Mouse (Mus musculus): ENCODE data around the gene Zmat5. TPM values are rescaled to one million over a fixed set of nuclear protein-coding genes. Genes with fewer than 3 reads are reported as not detected.

Gene Zmat5
- polyA plus RNA-seq (2011; ENCODE audit: insufficient read depth, insufficient read length, low replicate concordance, missing spikeins) = 9.6 and 11.7 TPM in 2 replicates

DNA sequence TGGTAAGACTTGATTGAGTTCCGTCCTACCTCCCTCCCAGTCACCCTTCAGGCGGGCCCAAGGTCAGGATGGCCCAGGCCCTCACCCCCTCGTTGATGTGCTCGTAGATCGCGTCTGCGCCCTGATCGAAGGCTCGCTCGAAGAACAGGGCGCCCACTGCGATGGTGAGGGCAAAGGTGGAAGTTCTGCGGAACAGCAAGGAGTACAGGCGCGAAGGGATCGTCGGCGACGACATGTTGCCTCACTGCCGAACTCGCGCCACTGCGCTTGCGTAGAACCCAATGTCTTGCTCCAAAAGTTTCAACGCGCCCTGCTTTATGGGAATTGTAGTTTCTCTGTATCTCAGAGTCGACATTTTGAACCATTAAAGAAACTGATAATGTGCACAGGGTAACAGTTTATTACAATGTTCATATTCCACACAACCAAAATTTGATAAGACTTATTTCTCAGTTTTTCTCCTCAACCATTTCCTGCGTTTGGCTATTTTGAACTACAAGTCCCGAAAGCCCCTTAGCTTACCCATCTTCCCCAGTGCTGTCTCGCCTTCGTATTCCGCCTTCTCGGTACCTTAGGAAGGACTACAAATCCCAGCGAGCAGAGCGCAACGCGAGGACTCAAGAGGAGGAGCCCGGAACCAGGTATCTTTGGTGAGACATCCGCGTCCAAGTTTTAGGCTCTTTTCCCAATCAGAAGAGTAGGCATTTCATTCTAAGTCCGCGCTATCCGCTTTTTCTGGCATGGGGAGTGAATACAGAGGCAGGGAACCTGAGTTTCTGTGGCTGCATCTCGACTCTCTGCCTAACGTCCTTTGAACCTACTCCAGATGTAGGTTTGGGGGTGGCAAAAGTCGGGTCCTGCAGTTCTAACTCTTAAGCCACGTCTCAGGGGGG, at the start of gene Zmat5, which contains the start of gene Uqcr10:
TSS of gene Zmat5 (plus strand) at position 607 of the 893 bp plus-strand sequence.
TSS of gene Uqcr10 (minus strand) at position 271 of the 893 bp plus-strand sequence.
- peak within 1 kb of the TSS; percentile 74 for H3K27ac ChIP-seq (ENCODE audit: control insufficient read depth, insufficient read depth, low read depth, low read length, poor library complexity)
- peaks cover 2% of the 10 kb centered on the region; the same call in 1 of the 2 replicates for H3K4me1 ChIP-seq (ENCODE audit: control insufficient read depth, insufficient read depth, low read length)
- TF ChIP-seq POLR2A (IDR thresholded peaks at IDR 0.05; ENCODE audit: borderline replicate concordance, control insufficient read depth, low read depth, low read length) (peak; percentile 96), CTCF (IDR thresholded peaks at IDR 0.05; ENCODE audit: control insufficient read depth, insufficient read depth, low read length) (peak; percentile 42; the same call in 1 of the 2 replicates)
- peak within 1 kb of the TSS; percentile 90 for H3K4me3 ChIP-seq (replicated peaks; ENCODE audit: control insufficient read depth, low read depth, low read length)
- WGBS = under 1% methylated on average over 47 of the region's 47 CpGs

DNA sequence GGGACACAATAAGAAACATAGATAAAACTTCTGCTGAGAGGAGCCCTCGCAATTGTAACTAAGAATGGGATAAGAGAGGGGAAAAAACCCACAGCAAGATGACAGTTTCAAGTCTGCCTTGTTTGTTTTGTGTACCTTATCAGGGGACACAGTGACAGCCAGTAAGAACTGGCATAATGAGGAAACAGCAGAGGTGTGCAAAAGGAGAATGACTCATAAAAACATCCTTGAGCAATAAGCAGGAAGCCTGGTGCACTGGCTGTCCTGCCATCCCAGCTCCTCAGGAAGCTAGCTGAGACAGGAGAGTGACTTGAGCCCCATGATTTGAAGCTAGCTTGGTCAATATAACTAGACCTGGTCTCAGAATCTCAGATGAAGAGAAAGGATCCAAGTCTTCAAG, 44.7 kb upstream of the Zmat5 start:
- no peak for TF ChIP-seq POLR2A (IDR thresholded peaks at IDR 0.05; ENCODE audit: borderline replicate concordance, control insufficient read depth, low read depth, low read length)
- TF ChIP-seq CTCF (IDR thresholded peaks at IDR 0.05; ENCODE audit: control insufficient read depth, insufficient read depth, low read length) = no peak
- 39% methylated on average over 1 of the region's 1 CpGs for WGBS
- Histone ChIP-seq H3K4me1 (ENCODE audit: control insufficient read depth, insufficient read depth, low read length) (peaks cover 2% of the 10 kb centered on the region), H3K4me3 (replicated peaks; ENCODE audit: control insufficient read depth, low read depth, low read length) (no peak overlapping the region), H3K27ac (ENCODE audit: control insufficient read depth, insufficient read depth, low read depth, low read length, poor library complexity) (no peak overlapping the region; the same call in 1 of the 2 replicates)

DNA sequence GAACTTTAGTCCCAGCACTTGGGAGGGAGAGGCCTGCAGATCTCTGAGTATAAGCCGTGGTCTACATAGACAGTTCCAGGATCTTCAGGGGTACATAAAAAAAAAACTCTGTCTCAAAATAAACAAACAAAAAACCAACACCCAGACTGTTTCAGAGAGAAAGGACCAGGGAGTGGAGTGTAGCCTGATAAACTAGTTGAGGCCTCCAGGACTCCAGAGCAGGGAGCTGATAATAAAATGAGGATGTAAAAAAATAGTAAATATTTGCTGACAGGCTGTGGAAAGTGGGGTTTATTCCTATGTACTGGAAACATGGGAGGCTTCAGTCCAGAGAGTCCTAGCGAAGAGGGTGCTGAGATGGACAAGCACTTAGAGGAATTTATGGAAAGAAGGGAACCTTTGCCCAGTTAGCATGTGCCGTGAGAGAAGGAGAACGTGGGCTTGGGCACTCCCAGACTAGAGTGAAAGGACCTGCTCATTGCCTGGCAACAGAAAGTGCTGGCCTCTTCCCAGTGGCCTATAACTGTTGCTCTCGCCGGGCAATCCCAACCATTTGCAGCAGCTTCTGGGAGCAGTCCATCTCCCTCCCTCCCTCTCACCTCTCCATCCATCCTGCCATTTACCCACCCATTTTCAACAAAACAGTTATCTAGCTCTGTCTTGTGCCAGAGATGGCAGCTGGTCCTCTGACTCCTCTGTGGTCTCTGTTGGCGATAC, 44.0 kb upstream of the Zmat5 start:
- no peak overlapping the region; the same call in 1 of the 2 replicates for H3K27ac ChIP-seq (ENCODE audit: control insufficient read depth, insufficient read depth, low read depth, low read length, poor library complexity)
- H3K4me1 ChIP-seq (ENCODE audit: control insufficient read depth, insufficient read depth, low read length) = peaks cover 2% of the 10 kb centered on the region
- H3K4me3 ChIP-seq (replicated peaks; ENCODE audit: control insufficient read depth, low read depth, low read length) = no peak overlapping the region
- TF ChIP-seq POLR2A (IDR thresholded peaks at IDR 0.05; ENCODE audit: borderline replicate concordance, control insufficient read depth, low read depth, low read length) = no peak
- no peak for TF ChIP-seq CTCF (IDR thresholded peaks at IDR 0.05; ENCODE audit: control insufficient read depth, insufficient read depth, low read length)
- 84% methylated on average over 7 of the region's 7 CpGs for whole genome bisulfite sequencing

DNA sequence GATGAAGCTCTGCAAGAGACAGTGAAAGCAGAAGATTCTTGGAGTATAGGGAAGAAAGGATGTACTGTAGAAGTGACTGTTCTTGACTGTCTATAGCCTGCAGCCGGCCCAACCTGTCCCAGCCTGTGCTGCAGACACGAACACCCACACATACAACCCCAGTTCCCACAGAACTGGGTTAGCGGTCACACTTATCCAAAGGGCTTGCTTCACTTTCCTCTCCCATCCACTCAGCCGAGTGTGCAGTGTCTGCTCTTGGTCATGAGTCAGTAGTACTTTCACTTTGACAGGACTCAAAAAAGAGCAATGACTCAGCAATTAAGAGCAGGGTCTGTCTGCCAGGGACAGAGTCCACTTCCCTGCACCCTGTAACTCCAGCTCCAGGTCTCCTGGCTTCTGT, 43.2 kb upstream of the Zmat5 start:
- H3K4me3 ChIP-seq (replicated peaks; ENCODE audit: control insufficient read depth, low read depth, low read length) = no peak overlapping the region
- H3K27ac ChIP-seq (ENCODE audit: control insufficient read depth, insufficient read depth, low read depth, low read length, poor library complexity) = no peak overlapping the region
- 56% methylated on average over 4 of the region's 4 CpGs for WGBS
- peaks cover 2% of the 10 kb centered on the region for H3K4me1 ChIP-seq (ENCODE audit: control insufficient read depth, insufficient read depth, low read length)
- no peak for TF ChIP-seq POLR2A (IDR thresholded peaks at IDR 0.05; ENCODE audit: borderline replicate concordance, control insufficient read depth, low read depth, low read length)

DNA sequence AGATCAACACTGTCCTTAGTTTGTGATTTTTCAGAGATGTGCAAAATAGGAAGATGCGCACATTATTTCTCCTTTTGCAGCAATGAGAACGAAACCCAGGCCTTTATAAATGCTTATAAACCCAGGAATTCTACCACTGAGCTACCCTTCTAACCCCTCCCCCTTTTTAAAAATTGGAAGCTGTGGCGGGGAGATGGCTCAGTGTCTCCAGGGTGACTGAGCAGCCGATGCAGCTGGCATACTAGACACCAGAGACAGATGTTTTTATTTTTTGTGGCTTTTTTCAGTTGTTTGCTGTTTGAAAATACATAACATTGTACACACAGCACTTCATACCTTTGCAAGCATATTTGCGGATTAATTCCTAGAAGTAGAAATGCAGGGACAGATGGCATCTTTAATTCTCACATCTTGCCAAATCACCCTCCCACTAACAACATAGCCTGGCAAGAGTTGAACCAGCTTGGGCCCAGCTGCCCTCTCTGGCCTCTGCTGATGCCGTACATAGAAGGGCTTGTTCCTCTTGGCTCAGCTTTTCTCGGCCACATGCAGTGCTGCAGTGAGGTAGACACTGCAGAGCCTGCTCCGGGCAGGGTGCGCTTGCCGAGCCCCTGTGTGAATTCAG, 42.5 kb upstream of the Zmat5 start:
- 90% methylated on average over 10 of the region's 10 CpGs for WGBS
- peaks cover 2% of the 10 kb centered on the region for H3K4me1 ChIP-seq (ENCODE audit: control insufficient read depth, insufficient read depth, low read length)

DNA sequence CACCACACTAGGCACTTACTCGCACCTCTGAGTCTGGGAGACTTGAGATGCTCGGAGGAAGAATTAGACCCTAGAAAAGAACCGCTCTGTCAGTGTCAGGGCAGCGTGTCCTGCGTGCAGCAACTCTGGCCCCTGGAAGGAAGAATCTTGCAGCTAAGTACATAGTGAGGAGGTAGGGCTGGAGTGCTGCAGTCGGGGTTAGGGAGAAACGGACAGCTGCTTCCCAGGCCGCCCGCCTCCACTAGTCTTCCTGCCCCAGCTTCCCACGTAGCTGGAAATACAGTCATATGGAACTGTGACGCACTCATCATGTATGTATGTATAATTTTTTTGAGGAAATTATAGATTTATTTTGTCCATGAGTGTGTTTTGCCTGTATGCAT, 42.0 kb upstream of the Zmat5 start:
- H3K27ac ChIP-seq (ENCODE audit: control insufficient read depth, insufficient read depth, low read depth, low read length, poor library complexity) = no peak overlapping the region
- peaks cover 2% of the 10 kb centered on the region for H3K4me1 ChIP-seq (ENCODE audit: control insufficient read depth, insufficient read depth, low read length)
- WGBS = 93% methylated on average over 11 of the region's 11 CpGs

More for the DNA sequence above, 42.5 kb upstream of the Zmat5 start:
- TF ChIP-seq POLR2A (IDR thresholded peaks at IDR 0.05; ENCODE audit: borderline replicate concordance, control insufficient read depth, low read depth, low read length) = no peak
- TF ChIP-seq CTCF (IDR thresholded peaks at IDR 0.05; ENCODE audit: control insufficient read depth, insufficient read depth, low read length) = no peak
- no peak overlapping the region for H3K4me3 ChIP-seq (replicated peaks; ENCODE audit: control insufficient read depth, low read depth, low read length)
- H3K27ac ChIP-seq (ENCODE audit: control insufficient read depth, insufficient read depth, low read depth, low read length, poor library complexity) = no peak overlapping the region

DNA sequence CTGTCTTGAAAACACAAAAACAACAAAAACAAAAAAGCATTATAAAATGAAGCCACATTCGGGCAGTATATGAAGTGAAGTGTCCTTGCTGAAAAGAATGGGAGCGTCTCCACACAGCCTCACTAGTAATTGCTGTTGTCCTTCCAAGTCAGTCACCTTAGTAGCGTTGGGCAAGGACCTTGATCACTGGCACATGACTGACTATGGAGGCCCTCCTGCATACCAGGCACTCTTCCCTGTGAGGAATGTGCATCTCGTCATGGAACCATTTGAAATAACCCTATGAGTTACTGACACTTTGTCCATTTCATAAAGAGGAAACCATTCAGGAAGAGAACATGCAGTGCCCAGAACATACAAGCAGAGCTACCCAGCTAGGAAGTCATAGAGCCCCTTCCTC, 32.7 kb upstream of the Zmat5 start:
- 75% methylated on average over 4 of the region's 4 CpGs for WGBS
- Histone ChIP-seq H3K4me1 (ENCODE audit: control insufficient read depth, insufficient read depth, low read length) (peaks cover 3% of the 10 kb centered on the region), H3K4me3 (replicated peaks; ENCODE audit: control insufficient read depth, low read depth, low read length) (no peak overlapping the region), H3K27ac (ENCODE audit: control insufficient read depth, insufficient read depth, low read depth, low read length, poor library complexity) (no peak overlapping the region)
- TF ChIP-seq CTCF (IDR thresholded peaks at IDR 0.05; ENCODE audit: control insufficient read depth, insufficient read depth, low read length) (no peak), POLR2A (IDR thresholded peaks at IDR 0.05; ENCODE audit: borderline replicate concordance, control insufficient read depth, low read depth, low read length) (no peak)

More for the DNA sequence above, 42.0 kb upstream of the Zmat5 start:
- no peak for TF ChIP-seq CTCF (IDR thresholded peaks at IDR 0.05; ENCODE audit: control insufficient read depth, insufficient read depth, low read length)
- TF ChIP-seq POLR2A (IDR thresholded peaks at IDR 0.05; ENCODE audit: borderline replicate concordance, control insufficient read depth, low read depth, low read length) = no peak
- no peak overlapping the region for H3K4me3 ChIP-seq (replicated peaks; ENCODE audit: control insufficient read depth, low read depth, low read length)

DNA sequence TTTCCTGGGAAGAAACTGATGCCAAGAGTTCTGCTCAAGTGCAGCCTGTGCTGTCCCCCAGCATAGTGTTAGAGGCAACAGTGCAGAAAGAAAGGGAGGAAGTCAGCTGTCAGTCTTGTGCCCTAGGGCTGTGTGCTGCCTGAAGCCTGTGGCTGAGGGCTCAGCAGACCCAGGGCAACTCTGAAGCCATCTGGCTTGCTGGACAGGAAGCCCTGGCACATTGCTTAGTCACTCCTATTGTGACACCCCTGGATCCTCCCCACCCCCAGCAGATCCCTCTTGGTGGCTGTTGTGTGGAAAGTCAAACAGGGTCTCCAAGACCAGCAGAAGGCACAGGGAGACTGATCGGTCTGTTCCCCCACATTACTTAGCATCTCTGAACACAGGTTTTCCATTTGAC, 29.9 kb upstream of the Zmat5 start:
- Histone ChIP-seq H3K4me1 (ENCODE audit: control insufficient read depth, insufficient read depth, low read length) (peaks cover 3% of the 10 kb centered on the region), H3K4me3 (replicated peaks; ENCODE audit: control insufficient read depth, low read depth, low read length) (no peak overlapping the region), H3K27ac (ENCODE audit: control insufficient read depth, insufficient read depth, low read depth, low read length, poor library complexity) (no peak overlapping the region)
- no peak for TF ChIP-seq CTCF (IDR thresholded peaks at IDR 0.05; ENCODE audit: control insufficient read depth, insufficient read depth, low read length)
- no peak for TF ChIP-seq POLR2A (IDR thresholded peaks at IDR 0.05; ENCODE audit: borderline replicate concordance, control insufficient read depth, low read depth, low read length)
- 67% methylated on average over 1 of the region's 1 CpGs for WGBS
